Mouse (Mus musculus): ENCODE measurements around the gene Foxg1.

GRCm38 (mm10) chr12:49399611-49400010 lies 17.2 kb downstream of the Foxg1 start:
- TF ChIP-seq POLR2A (IDR thresholded peaks at IDR 0.05; ENCODE audit: insufficient read depth, low read depth, low read length) = no peak
- TF ChIP-seq CTCF (IDR thresholded peaks at IDR 0.05; ENCODE audit: insufficient read depth, low read depth, low read length) = no peak

Data from olfactory bulb, adult 2 months (tissue).